Mouse (Mus musculus): Measurements from ENCODE around the gene Dusp7. TPM values are rescaled to one million over a fixed set of nuclear protein-coding genes. Genes with fewer than 3 reads are reported as not detected.

Gene Dusp7
- total RNA-seq, 1 experiment: 4.5 TPM

DNA sequence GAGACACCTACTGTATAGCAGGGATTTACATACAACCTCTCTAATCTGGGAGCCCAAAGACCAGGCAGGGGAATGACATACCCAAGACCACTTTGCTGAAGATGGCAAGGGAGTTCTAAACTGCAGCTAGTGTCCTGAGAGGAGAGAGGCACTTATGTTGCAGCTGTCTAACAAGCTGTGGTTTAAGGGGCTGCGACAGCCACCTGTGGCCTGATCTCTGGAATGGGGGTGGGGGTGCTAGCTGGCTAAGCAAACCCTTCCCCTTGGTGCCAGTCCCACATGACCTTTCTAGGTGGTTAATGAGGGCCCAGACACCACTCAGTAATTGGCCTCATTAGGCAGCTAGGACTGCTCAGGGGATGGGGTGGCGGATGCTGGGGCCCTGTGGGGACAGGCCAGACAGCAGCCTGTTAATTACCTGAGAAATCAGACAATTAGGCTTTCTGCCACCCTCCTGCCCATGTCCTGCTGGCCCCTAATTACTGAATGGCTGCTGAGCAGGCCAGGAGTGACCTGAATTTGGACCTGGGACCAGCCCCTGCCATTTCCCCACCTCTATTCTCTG lies 41.7 kb downstream of the Dusp7 start:
- Histone ChIP-seq H3K4me3 (ENCODE audit: insufficient read depth in 1 of 2, low read depth in 1 of 2, low read length in 2 of 2, poor library complexity in 1 of 2, severe bottlenecking in 1 of 2) (no peak overlapping the region), H3K27ac (ENCODE audit: insufficient read depth, low read depth, low read length, poor library complexity, severe bottlenecking) (no peak overlapping the region), H3K9ac (ENCODE audit: insufficient read depth, low read depth, low read length, poor library complexity, severe bottlenecking) (no peak overlapping the region), H3K9me3 (ENCODE audit: control insufficient read depth, insufficient read depth, low read depth, low read length) (no peaks in the 10 kb centered on the region), H3K4me1 (ENCODE audit: control insufficient read depth in 2 of 2, insufficient read depth in 2 of 2, low read length in 2 of 2, poor library complexity in 1 of 2) (no peaks in the 10 kb centered on the region), H3K36me3 (ENCODE audit: control insufficient read depth, insufficient read depth, low read length, poor library complexity, severe bottlenecking) (no peaks in the 10 kb centered on the region)
- TF ChIP-seq CHD2 (IDR thresholded peaks at IDR 0.05; ENCODE audit: low read depth, low read length): no peak
- no peak for TF ChIP-seq ZNF384 (IDR thresholded peaks at IDR 0.05; ENCODE audit: low read depth, low read length)
- TF ChIP-seq HCFC1 (IDR thresholded peaks at IDR 0.05; ENCODE audit: borderline replicate concordance, insufficient read depth, low read length): no peak
- TF ChIP-seq MAFK (IDR thresholded peaks at IDR 0.05; ENCODE audit: insufficient read depth, low read depth, low read length): no peak
- TF ChIP-seq ZC3H11A (IDR thresholded peaks at IDR 0.05; ENCODE audit: borderline replicate concordance, low read depth, low read length): no peak
- in situ Hi-C loops (cut with MboI; ENCODE audit: low sequenced_read_pairs in 2 of 2, unreplicated experiment in 2 of 2): no loop called here
- no peak for DNase-seq (ENCODE audit: low read depth, low spot score)

DNA sequence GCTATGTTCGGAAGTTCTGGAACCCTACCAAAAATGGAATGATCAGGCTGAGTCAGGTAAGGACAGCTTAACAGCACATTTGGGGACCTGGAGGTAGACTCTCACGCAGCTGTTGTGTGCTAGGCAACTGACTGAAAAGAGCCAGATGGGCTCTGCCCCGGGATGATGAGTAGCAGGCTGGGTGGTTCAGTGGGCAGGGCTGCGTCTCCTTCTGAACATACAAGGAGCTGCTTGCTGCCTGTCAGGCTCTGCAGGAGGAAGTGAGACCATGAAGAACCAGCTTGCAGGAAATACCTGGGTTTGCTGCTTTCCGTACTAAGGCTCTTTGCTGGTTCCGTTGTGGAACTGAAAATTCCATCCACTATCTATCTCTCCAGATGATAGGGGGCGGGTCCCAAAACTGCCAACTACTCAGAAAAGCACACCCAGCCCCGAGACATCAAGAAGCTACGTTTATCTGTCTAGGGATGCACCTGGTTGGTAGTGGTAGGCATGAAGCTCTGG lies 42.7 kb downstream of the Dusp7 start:
- no peaks in the 10 kb centered on the region for H3K4me1 ChIP-seq (ENCODE audit: control insufficient read depth in 2 of 2, insufficient read depth in 2 of 2, low read length in 2 of 2, poor library complexity in 1 of 2)
- no peak overlapping the region for H3K4me3 ChIP-seq (ENCODE audit: insufficient read depth in 1 of 2, low read depth in 1 of 2, low read length in 2 of 2, poor library complexity in 1 of 2, severe bottlenecking in 1 of 2)
- no peaks in the 10 kb centered on the region for H3K36me3 ChIP-seq (ENCODE audit: control insufficient read depth, insufficient read depth, low read length, poor library complexity, severe bottlenecking)
- no peak overlapping the region for H3K9ac ChIP-seq (ENCODE audit: insufficient read depth, low read depth, low read length, poor library complexity, severe bottlenecking)
- no peak for DNase-seq (ENCODE audit: low read depth, low spot score)
- H3K27ac ChIP-seq (ENCODE audit: insufficient read depth, low read depth, low read length, poor library complexity, severe bottlenecking): no peak overlapping the region
- in situ Hi-C loops (cut with MboI; ENCODE audit: low sequenced_read_pairs in 2 of 2, unreplicated experiment in 2 of 2): no loop called here
- H3K9me3 ChIP-seq (ENCODE audit: control insufficient read depth, insufficient read depth, low read depth, low read length): no peaks in the 10 kb centered on the region
- TF ChIP-seq HCFC1 (IDR thresholded peaks at IDR 0.05; ENCODE audit: borderline replicate concordance, insufficient read depth, low read length): no peak
- no peak for TF ChIP-seq CHD2 (IDR thresholded peaks at IDR 0.05; ENCODE audit: low read depth, low read length)
- no peak for TF ChIP-seq MAFK (IDR thresholded peaks at IDR 0.05; ENCODE audit: insufficient read depth, low read depth, low read length)
- TF ChIP-seq ZC3H11A (IDR thresholded peaks at IDR 0.05; ENCODE audit: borderline replicate concordance, low read depth, low read length): no peak
- no peak for TF ChIP-seq ZNF384 (IDR thresholded peaks at IDR 0.05; ENCODE audit: low read depth, low read length)

DNA sequence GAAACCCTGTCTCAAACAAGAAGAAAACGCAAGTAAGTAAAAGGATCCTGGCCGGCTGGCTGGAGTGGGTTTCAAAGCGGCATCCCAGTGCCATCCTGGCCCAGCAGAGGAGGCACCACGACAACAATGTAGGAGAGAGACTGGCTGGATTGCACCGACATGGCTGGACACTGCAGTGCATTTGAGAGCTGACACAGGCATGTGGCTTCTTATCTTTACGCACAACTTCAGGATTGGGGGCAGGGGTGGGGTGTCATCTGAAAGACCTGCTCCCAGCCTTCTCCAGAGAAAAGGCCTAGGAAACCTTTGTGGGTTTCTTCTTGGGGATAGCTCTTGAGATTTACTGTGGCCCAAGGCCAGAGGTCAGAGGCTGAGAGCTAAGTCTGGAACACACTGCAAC lies 43.3 kb downstream of the Dusp7 start:
- TF ChIP-seq MAFK (IDR thresholded peaks at IDR 0.05; ENCODE audit: insufficient read depth, low read depth, low read length): no peak
- no peak for TF ChIP-seq CHD2 (IDR thresholded peaks at IDR 0.05; ENCODE audit: low read depth, low read length)
- no peak for TF ChIP-seq ZC3H11A (IDR thresholded peaks at IDR 0.05; ENCODE audit: borderline replicate concordance, low read depth, low read length)
- TF ChIP-seq HCFC1 (IDR thresholded peaks at IDR 0.05; ENCODE audit: borderline replicate concordance, insufficient read depth, low read length): no peak
- no peak for TF ChIP-seq ZNF384 (IDR thresholded peaks at IDR 0.05; ENCODE audit: low read depth, low read length)
- no peak overlapping the region for H3K9ac ChIP-seq (ENCODE audit: insufficient read depth, low read depth, low read length, poor library complexity, severe bottlenecking)
- in situ Hi-C loops (cut with MboI; ENCODE audit: low sequenced_read_pairs in 2 of 2, unreplicated experiment in 2 of 2): no loop called here
- no peak overlapping the region for H3K27ac ChIP-seq (ENCODE audit: insufficient read depth, low read depth, low read length, poor library complexity, severe bottlenecking)
- H3K4me1 ChIP-seq (ENCODE audit: control insufficient read depth in 2 of 2, insufficient read depth in 2 of 2, low read length in 2 of 2, poor library complexity in 1 of 2): no peaks in the 10 kb centered on the region
- no peak overlapping the region for H3K4me3 ChIP-seq (ENCODE audit: insufficient read depth in 1 of 2, low read depth in 1 of 2, low read length in 2 of 2, poor library complexity in 1 of 2, severe bottlenecking in 1 of 2)
- no peaks in the 10 kb centered on the region for H3K9me3 ChIP-seq (ENCODE audit: control insufficient read depth, insufficient read depth, low read depth, low read length)
- no peak for DNase-seq (ENCODE audit: low read depth, low spot score)
- H3K36me3 ChIP-seq (ENCODE audit: control insufficient read depth, insufficient read depth, low read length, poor library complexity, severe bottlenecking): no peaks in the 10 kb centered on the region

DNA sequence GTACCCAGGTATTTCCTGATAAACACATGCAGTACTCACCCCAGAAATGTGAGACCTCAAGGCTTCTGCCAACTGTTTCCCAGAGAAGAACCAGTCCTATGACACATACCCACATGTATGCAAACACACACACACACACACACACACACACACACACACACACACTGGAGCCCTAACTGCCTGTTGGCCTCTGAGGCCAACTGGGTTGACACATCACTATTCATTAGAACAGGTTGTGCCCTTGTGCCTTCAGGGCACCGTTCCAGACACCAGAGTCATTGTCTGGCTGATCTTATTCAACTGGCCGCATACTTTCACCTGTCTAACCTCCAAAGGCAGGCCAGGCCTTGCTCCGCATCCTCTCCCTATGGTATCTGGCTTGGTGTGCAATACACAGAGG lies 43.8 kb downstream of the Dusp7 start:
- Histone ChIP-seq H3K36me3 (ENCODE audit: control insufficient read depth, insufficient read depth, low read length, poor library complexity, severe bottlenecking) (no peaks in the 10 kb centered on the region), H3K9me3 (ENCODE audit: control insufficient read depth, insufficient read depth, low read depth, low read length) (no peaks in the 10 kb centered on the region), H3K27ac (ENCODE audit: insufficient read depth, low read depth, low read length, poor library complexity, severe bottlenecking) (no peak overlapping the region), H3K9ac (ENCODE audit: insufficient read depth, low read depth, low read length, poor library complexity, severe bottlenecking) (no peak overlapping the region), H3K4me3 (ENCODE audit: insufficient read depth in 1 of 2, low read depth in 1 of 2, low read length in 2 of 2, poor library complexity in 1 of 2, severe bottlenecking in 1 of 2) (no peak overlapping the region), H3K4me1 (ENCODE audit: control insufficient read depth in 2 of 2, insufficient read depth in 2 of 2, low read length in 2 of 2, poor library complexity in 1 of 2) (0 out of 4 replicates have a peak, but pooled peaks cover 0 to 3% of the 10 kb centered on the region in 2 experiments)
- in situ Hi-C loops (cut with MboI; ENCODE audit: low sequenced_read_pairs in 2 of 2, unreplicated experiment in 2 of 2): no loop called here
- TF ChIP-seq ZC3H11A (IDR thresholded peaks at IDR 0.05; ENCODE audit: borderline replicate concordance, low read depth, low read length): no peak
- TF ChIP-seq ZNF384 (IDR thresholded peaks at IDR 0.05; ENCODE audit: low read depth, low read length): no peak
- no peak for TF ChIP-seq CHD2 (IDR thresholded peaks at IDR 0.05; ENCODE audit: low read depth, low read length)
- no peak for TF ChIP-seq MAFK (IDR thresholded peaks at IDR 0.05; ENCODE audit: insufficient read depth, low read depth, low read length)
- TF ChIP-seq HCFC1 (IDR thresholded peaks at IDR 0.05; ENCODE audit: borderline replicate concordance, insufficient read depth, low read length): no peak
- no peak for DNase-seq (ENCODE audit: low read depth, low spot score)
